Mouse (Mus musculus) mammary gland, adult 2 months (tissue): ENCODE data around the gene Ect2. TPM values are rescaled to one million over a fixed set of nuclear protein-coding genes. Genes with fewer than 3 reads are reported as not detected.

ENCODE experiments used
- polyA plus RNA-seq: library from polyadenylated mRNA; depleted of rRNA; stranded (reverse); fragments of >200 nt; gene quantifications from 2 replicates; pipeline ENCODE4 v1.2.3, GENCODE M21; 2012; ENCODE audit warnings: low replicate concordance; rRNA removed

Gene Ect2
- 0.39 and 0.47 TPM in 2 replicates for polyA plus RNA-seq

DNA sequence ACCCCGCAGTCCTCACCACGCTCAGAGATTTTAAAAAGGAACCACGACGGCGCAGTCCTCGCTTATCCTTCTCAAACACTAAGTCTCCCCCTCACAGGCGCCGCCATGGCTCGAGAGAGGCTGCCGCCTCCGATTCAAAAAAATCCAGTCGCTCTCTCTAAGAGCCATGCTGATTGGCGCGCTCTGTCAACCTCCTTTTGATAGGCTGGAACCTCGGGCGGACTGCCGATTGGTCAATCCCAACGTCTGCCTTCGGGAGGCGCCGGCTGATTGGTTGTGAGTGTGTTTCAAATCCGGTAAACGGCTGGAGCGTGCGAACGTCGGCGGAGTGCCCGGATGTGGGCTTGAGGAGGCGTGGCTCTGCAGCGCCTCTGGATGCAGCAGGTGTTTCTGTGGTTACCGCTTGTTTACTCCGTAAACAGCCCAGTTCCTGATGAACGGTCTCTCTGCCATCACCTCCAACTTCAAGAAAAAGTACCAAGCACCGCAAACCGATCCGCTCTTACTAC, at the start of gene Ect2:
TSS of gene Ect2 (minus strand) at position 178 of the 509 bp plus-strand sequence.

DNA sequence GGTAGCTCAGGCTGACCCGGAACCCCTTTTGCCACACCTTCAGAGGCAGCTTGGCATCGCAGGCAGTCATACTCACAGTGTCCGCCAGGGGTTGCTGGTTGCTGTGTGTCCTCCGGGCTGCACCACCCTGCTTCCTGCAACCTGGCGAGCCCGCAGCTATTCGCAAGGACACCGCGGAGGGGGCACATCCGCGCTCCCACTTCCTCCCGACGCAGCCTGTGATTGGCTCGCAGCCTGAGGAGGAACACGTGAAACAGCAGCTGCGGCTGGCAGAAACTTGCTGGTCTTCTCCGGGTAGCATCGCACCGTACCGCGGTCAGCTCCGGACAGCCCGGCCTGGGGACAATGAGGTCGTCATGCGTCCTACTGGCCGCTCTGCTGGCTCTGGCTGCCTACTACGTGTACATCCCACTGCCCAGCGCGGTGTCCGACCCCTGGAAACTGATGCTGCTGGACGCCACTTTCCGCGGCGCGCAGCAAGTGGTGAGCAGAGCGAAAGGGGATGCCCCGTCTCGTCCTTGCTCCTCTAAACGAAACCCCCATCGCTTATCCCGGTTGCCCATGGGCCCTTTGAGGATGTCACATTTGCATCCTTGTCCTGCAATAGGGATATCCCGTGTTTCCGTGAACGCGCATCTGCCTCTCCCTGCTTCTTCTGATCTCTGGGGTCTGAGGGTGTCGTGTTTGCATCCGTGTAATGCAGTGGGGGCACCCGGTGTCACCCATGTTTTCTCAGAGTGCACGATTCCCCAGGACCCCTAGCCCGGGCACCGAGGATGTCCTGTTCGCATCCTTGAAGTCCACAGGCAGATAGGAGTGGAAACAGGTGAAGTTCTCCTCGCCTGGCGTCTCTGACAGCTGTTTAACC, 29.3 kb upstream of the Ect2 start, which contains the start of gene Nceh1:
TSS of gene Nceh1 (plus strand) at position 233 of the 868 bp plus-strand sequence.

Other genes starting within 250 kb of the Ect2 start
- gene Nceh1, start 29.1 kb upstream of the Ect2 start, polyA plus RNA-seq = 14.1 and 30.5 TPM in 2 replicates
- 5.4 and 9.9 TPM in 2 replicates for gene Tnfsf10, start 163.2 kb upstream of the Ect2 start, polyA plus RNA-seq
- gene Ghsr, start 217.5 kb upstream of the Ect2 start, polyA plus RNA-seq = not detected in 2 replicates